Mouse (Mus musculus) bone marrow, adult 2 months (tissue): ENCODE data around the gene Aurkaip1.

Experiments used
- CTCF ChIP-seq: fragments of 200-500 bp; IDR thresholded peaks from 2 replicates; pipeline ENCODE4 v1.5.1; 2011; ENCODE audit warnings: low read length, control low read depth; ENCODE audit not compliant: control insufficient read depth, insufficient read depth
- POLR2A ChIP-seq: fragments of 200-500 bp; IDR thresholded peaks from 2 replicates; pipeline ENCODE4 v1.6.1; 2011; ENCODE audit warnings: low read depth, mild to moderate bottlenecking, control low read depth, low read length, borderline replicate concordance; ENCODE audit not compliant: control insufficient read depth

DNA sequence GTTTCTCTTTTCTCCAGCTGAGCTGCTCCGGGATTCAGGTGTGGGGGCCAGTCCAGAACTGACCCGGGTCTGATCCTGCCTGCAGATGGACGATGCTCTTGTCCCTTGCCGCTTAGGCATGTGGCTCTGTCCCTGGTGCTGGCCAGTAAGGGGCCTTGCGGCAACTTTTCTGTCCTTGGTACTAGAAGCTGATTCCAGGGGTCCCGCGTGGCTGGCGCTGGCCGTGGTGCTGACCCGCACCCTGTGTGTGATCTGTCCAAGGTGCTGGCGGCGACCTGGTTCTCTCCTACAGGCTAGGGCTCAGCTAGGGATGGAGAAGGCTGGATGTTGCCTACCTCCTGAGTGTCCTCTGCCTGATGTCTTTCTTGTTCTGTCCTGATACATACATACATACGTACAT, 28.2 kb downstream of the Aurkaip1 start:
- no peak for TF ChIP-seq CTCF
- TF ChIP-seq POLR2A = no peak
